ENCODE assay signal across 25 mouse cellular contexts in genomic region chr3:6926737-6927136, GRCm38 (mm10).
DNase-seq lines count a peak whose midpoint lies in the region; ATAC-seq lines count a peak whose summit lies in the region.
"Had no signal": no experiment of that assay in that cellular context is flagged by ENCODE, and none has a peak within 500 bp of the region (broad histone marks: within the 10 kb centered on the region; RNA-seq: fewer than 3 reads in every experiment).

No protein-coding gene starts in this region.

- no peaks in the 10 kb centered on the region for H3K27me3 ChIP-seq in neural tube, embryonic 15.5 days (replicated peaks)
- no peaks in the 10 kb centered on the region for H3K27me3 ChIP-seq in embryonic facial prominence, embryonic 11.5 days (ENCODE audit: control insufficient read depth, insufficient read depth, low read length)
- H3K27me3 ChIP-seq in limb, embryonic 12.5 days = no peaks in the 10 kb centered on the region
- no peaks in the 10 kb centered on the region for H3K27me3 ChIP-seq in midbrain, embryonic 15.5 days (replicated peaks)
- H3K27me3 ChIP-seq: CH12.LX; forebrain, embryonic 12.5 days; kidney, embryonic 15.5 days; liver, embryonic 12.5 days had no signal

- H3K4me3 ChIP-seq in neural tube, embryonic 15.5 days (replicated peaks) = no peak overlapping the region
- no peak overlapping the region for H3K4me3 ChIP-seq in embryonic facial prominence, embryonic 11.5 days (ENCODE audit: low read depth, low read length)
- H3K4me3 ChIP-seq in limb, embryonic 12.5 days (replicated peaks) = no peak overlapping the region
- no peak overlapping the region for H3K4me3 ChIP-seq in midbrain, embryonic 15.5 days
- H3K4me3 ChIP-seq: forebrain, embryonic 12.5 days; gastrocnemius, adult 2 months; kidney, embryonic 15.5 days; liver, embryonic 12.5 days; midbrain, embryonic 10.5 days had no signal

- H3K27ac ChIP-seq in neural tube, embryonic 15.5 days (replicated peaks) = no peak overlapping the region
- no peak overlapping the region for H3K27ac ChIP-seq in embryonic facial prominence, embryonic 11.5 days (replicated peaks; ENCODE audit: low read depth, low read length)
- H3K27ac ChIP-seq in limb, embryonic 12.5 days = no peak overlapping the region
- H3K27ac ChIP-seq in midbrain, embryonic 15.5 days = no peak overlapping the region
- H3K27ac ChIP-seq: forebrain, embryonic 12.5 days; gastrocnemius, adult 2 months; hindbrain, postnatal 0 days; kidney, embryonic 15.5 days; liver, embryonic 12.5 days; midbrain, embryonic 10.5 days had no signal

- H3K4me1 ChIP-seq in neural tube, embryonic 15.5 days = 0 out of 2 replicates have a peak, but pooled peaks cover under 1% of the 10 kb centered on the region
- no peaks in the 10 kb centered on the region for H3K4me1 ChIP-seq in embryonic facial prominence, embryonic 11.5 days (ENCODE audit: control insufficient read depth, insufficient read depth, low read length)
- H3K4me1 ChIP-seq in limb, embryonic 12.5 days (replicated peaks) = peaks cover 15% of the 10 kb centered on the region
- no peaks in the 10 kb centered on the region for H3K4me1 ChIP-seq in midbrain, embryonic 15.5 days
- H3K4me1 ChIP-seq: forebrain, embryonic 12.5 days; kidney, embryonic 15.5 days; liver, embryonic 12.5 days; midbrain, embryonic 10.5 days had no signal

- WGBS in neural tube, embryonic 15.5 days = 90% methylated on average over 1 of the region's 1 CpGs
- WGBS in embryonic facial prominence, embryonic 11.5 days = 31% methylated on average over 1 of the region's 1 CpGs
- WGBS in limb, embryonic 12.5 days = 21% methylated on average over 1 of the region's 1 CpGs
- WGBS in midbrain, embryonic 15.5 days = 79% methylated on average over 1 of the region's 1 CpGs

- no peak overlapping the region for H3K9ac ChIP-seq in neural tube, embryonic 15.5 days (replicated peaks)
- no peak overlapping the region for H3K9ac ChIP-seq in embryonic facial prominence, embryonic 11.5 days (replicated peaks; ENCODE audit: low read length)
- H3K9ac ChIP-seq in limb, embryonic 12.5 days (replicated peaks) = no peak overlapping the region
- no peak overlapping the region for H3K9ac ChIP-seq in midbrain, embryonic 15.5 days
- H3K9ac ChIP-seq: forebrain, embryonic 12.5 days; kidney, embryonic 15.5 days; liver, embryonic 12.5 days had no signal

- H3K9me3 ChIP-seq in neural tube, embryonic 15.5 days (replicated peaks) = no peaks in the 10 kb centered on the region
- H3K9me3 ChIP-seq in embryonic facial prominence, embryonic 11.5 days (replicated peaks; ENCODE audit: control insufficient read depth, low read length) = no peaks in the 10 kb centered on the region
- H3K9me3 ChIP-seq in limb, embryonic 12.5 days = no peaks in the 10 kb centered on the region
- H3K9me3 ChIP-seq in midbrain, embryonic 15.5 days = no peaks in the 10 kb centered on the region
- H3K9me3 ChIP-seq: forebrain, embryonic 12.5 days; G1E; kidney, embryonic 15.5 days; liver, embryonic 12.5 days; midbrain, embryonic 10.5 days had no signal

- peak; percentile 25 for DNase-seq in neural tube, embryonic 10.5 days (ENCODE audit: extremely low spot score, low spot score)
- peak; percentile 83 for DNase-seq in embryonic facial prominence, embryonic 11.5 days (ENCODE audit: low spot score)
- no peak for DNase-seq in cerebellum, postnatal 14 days
- DNase-seq in thymus, postnatal 10 days (ENCODE audit: low spot score in 2 of 2) = no peak
- DNase-seq: adrenal gland, adult 2 months; B cell, adult 2 months; cerebellum, adult 11 months; cerebellum, adult 9-11 months; gastrocnemius, adult 2 months; heart, postnatal 36 days; kidney, adult 11 months; layer of hippocampus, adult 9-11 months; lung, adult 2 months; lung, postnatal 36 days; thymus, adult 18-20 months had no signal

- H3K36me3 ChIP-seq in neural tube, embryonic 15.5 days = no peaks in the 10 kb centered on the region
- no peaks in the 10 kb centered on the region for H3K36me3 ChIP-seq in embryonic facial prominence, embryonic 11.5 days (replicated peaks; ENCODE audit: control insufficient read depth, insufficient read depth, low read depth, low read length)
- no peaks in the 10 kb centered on the region for H3K36me3 ChIP-seq in limb, embryonic 12.5 days
- no peaks in the 10 kb centered on the region for H3K36me3 ChIP-seq in midbrain, embryonic 15.5 days (replicated peaks)
- H3K36me3 ChIP-seq: forebrain, embryonic 12.5 days; G1E; kidney, embryonic 15.5 days; liver, embryonic 12.5 days; midbrain, embryonic 10.5 days had no signal

- H3K4me2 ChIP-seq in neural tube, embryonic 15.5 days = no peak overlapping the region
- no peak overlapping the region for H3K4me2 ChIP-seq in embryonic facial prominence, embryonic 11.5 days (ENCODE audit: low read depth, low read length)
- no peak overlapping the region for H3K4me2 ChIP-seq in limb, embryonic 12.5 days
- H3K4me2 ChIP-seq in midbrain, embryonic 15.5 days = no peak overlapping the region
- H3K4me2 ChIP-seq: forebrain, embryonic 12.5 days; kidney, embryonic 15.5 days; liver, embryonic 12.5 days had no signal

- ATAC-seq in neural tube, embryonic 15.5 days (ENCODE audit: low FRiP score) = no peak
- ATAC-seq in embryonic facial prominence, embryonic 11.5 days (replicated peaks; ENCODE audit: insufficient number of reproducible peaks, low FRiP score, low TSS enrichment, low read depth) = no peak; the same call in 1 of the 2 replicates
- ATAC-seq in limb, embryonic 12.5 days (ENCODE audit: insufficient number of reproducible peaks, insufficient read depth, low FRiP score, low TSS enrichment, low read depth) = peak; percentile 48; the same call in 1 of the 2 replicates
- no peak for ATAC-seq in midbrain, embryonic 15.5 days (replicated peaks)
- ATAC-seq: hindbrain, postnatal 0 days; liver, embryonic 12.5 days had no signal

Comparison
In these comparisons a context has a peak if more than half of its experiments do, and no peak if none do; other contexts are left out.
1. DNase-seq: peak in neural tube, embryonic 10.5 days (single experiment) and embryonic facial prominence, embryonic 11.5 days (single experiment); none in cerebellum, postnatal 14 days (0 of 2) and thymus, postnatal 10 days (0 of 2).